Mouse (Mus musculus) lung, embryonic 15.5 days (tissue): ENCODE measurements around the gene Iqgap1. TPM values are rescaled to one million over a fixed set of nuclear protein-coding genes. Genes with fewer than 3 reads are reported as not detected.

Experiments used
- ATAC-seq: fragments of 200-750 bp; cut with Nextera tagmentation; 2 replicates; pipeline ENCODE4 v1.8.0; 2017; ENCODE audit warnings: moderate number of reproducible peaks, borderline replicate concordance; ENCODE audit not compliant: low FRiP score, low TSS enrichment; ENCODE audit errors: extremely low read depth
- H3K27ac ChIP-seq: fragments of 300-500 bp; sonication (generic); 2 replicates; pipeline ENCODE4 v1.5.1; 2015; ENCODE audit warnings: moderate library complexity, mild to moderate bottlenecking, inconsistent platforms
- H3K27me3 ChIP-seq: fragments of 300-500 bp; sonication (generic); 2 replicates; pipeline ENCODE4 v1.6.1; 2015; ENCODE audit warnings: inconsistent platforms
- H3K36me3 ChIP-seq: fragments of 300-500 bp; sonication (generic); 2 replicates; pipeline ENCODE4 v1.6.1; 2015; ENCODE audit warnings: inconsistent platforms
- H3K4me1 ChIP-seq: fragments of 300-500 bp; sonication (generic); 2 replicates; pipeline ENCODE4 v1.6.1; 2015; ENCODE audit warnings: inconsistent platforms
- H3K4me2 ChIP-seq: fragments of 300-500 bp; sonication (generic); 2 replicates; pipeline ENCODE4 v1.6.1; 2015; ENCODE audit warnings: inconsistent platforms, mild to moderate bottlenecking, moderate library complexity
- H3K4me3 ChIP-seq: fragments of 300-500 bp; sonication (generic); 2 replicates; pipeline ENCODE4 v1.5.1; 2015; ENCODE audit warnings: mild to moderate bottlenecking, inconsistent platforms
- H3K9ac ChIP-seq: fragments of 300-500 bp; sonication (generic); 2 replicates; pipeline ENCODE4 v1.6.1; 2015; ENCODE audit warnings: inconsistent platforms
- H3K9me3 ChIP-seq: fragments of 300-500 bp; sonication (generic); 2 replicates; pipeline ENCODE4 v1.6.1; 2016; ENCODE audit warnings: inconsistent platforms
- WGBS: fragments of 180-500 bp; shearing (Covaris S2); methylation state at CpG from one replicate; pipeline ENCODE4 v1.1.7; 2015; 5-methylcytosine and 5-hydroxymethylcytosine counted together
- polyA plus RNA-seq: library from polyadenylated mRNA; unstranded; fragments of >200 nt; fragmentation: Nextera tagmentation; extraction: Ambion mirVana; gene quantifications from 2 replicates; pipeline ENCODE4 v1.2.1, GENCODE M21; 2015

The Iqgap1 gene
- polyA plus RNA-seq, 1 experiment from 2014 or later = 115 TPM

- Histone ChIP-seq H3K27me3 (no peaks in the 10 kb centered on the region), H3K9ac (no peak overlapping the region), H3K36me3 (no peaks in the 10 kb centered on the region), H3K9me3 (no peaks in the 10 kb centered on the region), H3K4me2 (no peak overlapping the region), H3K4me1 (peaks cover 58% of the 10 kb centered on the region), H3K4me3 (no peak overlapping the region), H3K27ac (no peak overlapping the region)
- no peak for ATAC-seq
- 56% methylated on average over 8 of the region's 8 CpGs for WGBS
Observed at GRCm38 (mm10) chr7:80777151-80777550, 48.6 kb downstream of the Iqgap1 start.

GRCm38 (mm10) chr7:80776090-80776489 lies 49.7 kb downstream of the Iqgap1 start:
- Histone ChIP-seq H3K27me3 (no peaks in the 10 kb centered on the region), H3K4me2 (no peak overlapping the region), H3K9ac (no peak overlapping the region), H3K4me1 (peaks cover 50% of the 10 kb centered on the region), H3K9me3 (no peaks in the 10 kb centered on the region), H3K27ac (no peak overlapping the region), H3K4me3 (no peak overlapping the region), H3K36me3 (no peaks in the 10 kb centered on the region)
- no peak for ATAC-seq
- WGBS = 91% methylated on average over 3 of the region's 3 CpGs

- Histone ChIP-seq H3K36me3 (no peaks in the 10 kb centered on the region), H3K9ac (no peak overlapping the region), H3K27ac (no peak overlapping the region), H3K27me3 (no peaks in the 10 kb centered on the region), H3K4me3 (no peak overlapping the region), H3K4me1 (peaks cover 47% of the 10 kb centered on the region), H3K4me2 (no peak overlapping the region), H3K9me3 (no peaks in the 10 kb centered on the region)
- ATAC-seq = no peak
- 81% methylated on average over 10 of the region's 10 CpGs for WGBS
Observed at GRCm38 (mm10) chr7:80775448-80775904, 50.3 kb downstream of the Iqgap1 start.

GRCm38 (mm10) chr7:80774615-80775447 lies 50.9 kb downstream of the Iqgap1 start:
- Histone ChIP-seq H3K9ac (no peak overlapping the region), H3K4me1 (peaks cover 43% of the 10 kb centered on the region), H3K27me3 (no peaks in the 10 kb centered on the region), H3K36me3 (no peaks in the 10 kb centered on the region), H3K4me3 (no peak overlapping the region), H3K4me2 (no peak overlapping the region), H3K9me3 (no peaks in the 10 kb centered on the region), H3K27ac (peak overlapping the region; percentile 66)
- ATAC-seq = no peak
- 82% methylated on average over 15 of the region's 15 CpGs for WGBS

GRCm38 (mm10) chr7:80773834-80774614 lies 51.8 kb downstream of the Iqgap1 start:
- Histone ChIP-seq H3K9me3 (no peaks in the 10 kb centered on the region), H3K36me3 (no peaks in the 10 kb centered on the region), H3K4me1 (peaks cover 44% of the 10 kb centered on the region)

GRCm38 (mm10) chr7:80770466-80770865 lies 55.3 kb downstream of the Iqgap1 start:
- H3K9me3 ChIP-seq = no peaks in the 10 kb centered on the region
- H3K4me3 ChIP-seq = no peak overlapping the region
- H3K27ac ChIP-seq = no peak overlapping the region
- 91% methylated on average over 2 of the region's 2 CpGs for WGBS
- no peaks in the 10 kb centered on the region for H3K27me3 ChIP-seq
- H3K4me1 ChIP-seq = peaks cover 37% of the 10 kb centered on the region
- H3K9ac ChIP-seq = no peak overlapping the region
- no peak overlapping the region for H3K4me2 ChIP-seq
- ATAC-seq = no peak
- peaks cover 16% of the 10 kb centered on the region for H3K36me3 ChIP-seq

More at GRCm38 (mm10) chr7:80773834-80774614, 51.8 kb downstream of the Iqgap1 start:
- Histone ChIP-seq H3K9ac (no peak overlapping the region), H3K4me3 (no peak overlapping the region), H3K27me3 (no peaks in the 10 kb centered on the region), H3K27ac (peak overlapping the region; percentile 66), H3K4me2 (no peak overlapping the region)
- WGBS = 49% methylated on average over 14 of the region's 14 CpGs
- 0 out of 2 replicates have a peak, but pooled peaks have one; percentile 29 for ATAC-seq

GRCm38 (mm10) chr7:80766861-80767312 lies 58.9 kb downstream of the Iqgap1 start:
- H3K9ac ChIP-seq = no peak overlapping the region
- H3K4me2 ChIP-seq = no peak overlapping the region
- H3K4me1 ChIP-seq = peaks cover 44% of the 10 kb centered on the region
- 86% methylated on average over 11 of the region's 11 CpGs for WGBS
- H3K27me3 ChIP-seq = no peaks in the 10 kb centered on the region
- peaks cover 26% of the 10 kb centered on the region for H3K36me3 ChIP-seq
- no peak overlapping the region for H3K27ac ChIP-seq
- H3K4me3 ChIP-seq = no peak overlapping the region
- H3K9me3 ChIP-seq = no peaks in the 10 kb centered on the region
- ATAC-seq = no peak

GRCm38 (mm10) chr7:80766072-80766471 lies 59.7 kb downstream of the Iqgap1 start:
- no peak for ATAC-seq
- 62% methylated on average over 3 of the region's 3 CpGs for WGBS
- peaks cover 30% of the 10 kb centered on the region for H3K36me3 ChIP-seq
- no peaks in the 10 kb centered on the region for H3K9me3 ChIP-seq
- no peak overlapping the region for H3K4me3 ChIP-seq
- H3K9ac ChIP-seq = no peak overlapping the region
- H3K27me3 ChIP-seq = no peaks in the 10 kb centered on the region
- H3K27ac ChIP-seq = no peak overlapping the region
- no peak overlapping the region for H3K4me2 ChIP-seq
- H3K4me1 ChIP-seq = peaks cover 41% of the 10 kb centered on the region

GRCm38 (mm10) chr7:80763864-80764437 lies 61.8 kb downstream of the Iqgap1 start:
- Histone ChIP-seq H3K36me3 (peaks cover 46% of the 10 kb centered on the region), H3K4me3 (no peak overlapping the region), H3K9me3 (no peaks in the 10 kb centered on the region), H3K9ac (no peak overlapping the region), H3K4me1 (peaks cover 35% of the 10 kb centered on the region), H3K27me3 (no peaks in the 10 kb centered on the region), H3K27ac (peak overlapping the region; percentile 73), H3K4me2 (no peak overlapping the region)
- ATAC-seq = peak; percentile 77
- 65% methylated on average over 7 of the region's 7 CpGs for WGBS

- peak overlapping the region; percentile 72 for H3K27ac ChIP-seq
- peaks cover 25% of the 10 kb centered on the region; the same call in 1 of the 2 replicates for H3K4me1 ChIP-seq
- no peak overlapping the region for H3K4me3 ChIP-seq
- H3K4me2 ChIP-seq = no peak overlapping the region
- H3K9me3 ChIP-seq = no peaks in the 10 kb centered on the region
- no peak overlapping the region for H3K9ac ChIP-seq
- 49% methylated on average over 8 of the region's 8 CpGs for WGBS
- no peaks in the 10 kb centered on the region for H3K27me3 ChIP-seq
- ATAC-seq = peak; percentile 32; the same call in 1 of the 2 replicates
- H3K36me3 ChIP-seq = peaks cover 58% of the 10 kb centered on the region
Observed at GRCm38 (mm10) chr7:80762297-80762696, 63.5 kb downstream of the Iqgap1 start.

GRCm38 (mm10) chr7:80754086-80754485 lies 71.7 kb downstream of the Iqgap1 start:
- Histone ChIP-seq H3K36me3 (peaks cover 77% of the 10 kb centered on the region), H3K4me1 (0 out of 2 replicates have a peak, but pooled peaks cover 5% of the 10 kb centered on the region), H3K4me2 (no peak overlapping the region), H3K4me3 (no peak overlapping the region), H3K27ac (peak overlapping the region; percentile 32), H3K9ac (no peak overlapping the region), H3K27me3 (no peaks in the 10 kb centered on the region), H3K9me3 (no peaks in the 10 kb centered on the region)
- ATAC-seq = no peak
- 65% methylated on average over 2 of the region's 2 CpGs for WGBS
